Mouse (Mus musculus): ENCODE data around the gene Asic4.

Gene Asic4

DNA sequence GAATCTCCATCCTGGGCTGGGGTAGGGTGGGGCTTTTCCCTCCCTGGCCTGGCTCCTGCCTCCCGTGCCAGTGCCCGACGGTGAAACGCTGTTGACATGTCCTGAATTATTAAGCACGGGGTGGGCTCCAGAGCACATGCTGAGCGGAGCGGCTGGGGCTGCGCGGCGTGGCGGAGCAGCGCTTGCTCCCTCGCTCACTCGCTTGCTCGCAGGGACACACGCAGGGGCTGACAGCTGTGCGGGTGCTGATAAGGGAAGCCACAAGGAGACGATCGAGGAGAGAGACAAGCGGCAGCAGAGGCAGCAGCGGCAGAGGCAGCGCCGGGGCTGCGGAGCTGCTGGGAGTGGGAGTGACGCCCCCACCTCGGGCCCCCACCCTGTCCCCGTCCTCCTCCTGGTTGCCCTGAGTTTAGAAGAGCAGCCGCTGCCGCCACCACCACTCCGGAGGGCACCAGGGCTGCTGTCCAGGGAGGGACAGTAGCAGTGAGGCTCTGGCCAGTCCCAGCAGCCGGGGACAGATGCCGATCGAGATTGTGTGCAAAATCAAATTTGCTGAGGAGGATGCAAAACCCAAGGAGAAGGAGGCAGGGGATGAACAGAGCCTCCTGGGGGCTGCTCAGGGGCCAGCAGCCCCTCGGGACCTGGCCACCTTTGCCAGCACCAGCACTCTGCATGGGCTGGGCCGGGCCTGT, at the start of gene Asic4:
Asic4 (plus strand) TSS at position 123 of the 692 bp plus-strand sequence.
- no peak for DNase-seq (ENCODE audit: low spot score in 2 of 2)

DNA sequence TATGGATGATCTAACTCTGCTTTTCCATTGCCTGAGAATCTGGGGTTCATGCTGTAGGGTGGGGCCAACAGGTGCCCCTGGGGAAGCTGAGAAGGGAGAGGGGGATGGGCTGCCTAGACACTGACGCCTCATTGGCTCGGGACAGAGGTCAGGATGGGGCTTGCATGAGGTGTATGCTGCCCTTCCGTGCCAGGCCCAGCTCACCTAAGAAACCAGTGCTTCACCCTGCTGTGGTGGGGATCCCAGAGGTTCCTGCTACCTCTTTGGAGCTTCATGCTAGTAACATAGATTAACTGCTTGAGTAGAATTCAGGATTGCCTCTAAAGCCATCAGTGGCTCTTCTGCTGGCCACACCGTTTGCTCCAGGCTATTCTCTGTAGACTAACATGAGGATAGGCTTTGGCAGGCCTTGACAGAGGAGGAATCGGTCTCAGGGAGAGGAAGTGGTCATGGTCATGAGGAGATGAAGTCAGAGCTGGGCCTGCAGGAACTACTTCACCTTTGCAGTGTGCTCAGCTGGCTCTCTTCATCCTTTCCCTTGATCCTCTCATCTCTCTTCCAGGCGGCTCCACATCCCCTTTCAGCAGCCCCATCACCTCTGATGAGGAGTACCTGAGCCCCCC, 49.6 kb upstream of the Asic4 start:
- DNase-seq (ENCODE audit: low spot score in 2 of 2): no peak

DNA sequence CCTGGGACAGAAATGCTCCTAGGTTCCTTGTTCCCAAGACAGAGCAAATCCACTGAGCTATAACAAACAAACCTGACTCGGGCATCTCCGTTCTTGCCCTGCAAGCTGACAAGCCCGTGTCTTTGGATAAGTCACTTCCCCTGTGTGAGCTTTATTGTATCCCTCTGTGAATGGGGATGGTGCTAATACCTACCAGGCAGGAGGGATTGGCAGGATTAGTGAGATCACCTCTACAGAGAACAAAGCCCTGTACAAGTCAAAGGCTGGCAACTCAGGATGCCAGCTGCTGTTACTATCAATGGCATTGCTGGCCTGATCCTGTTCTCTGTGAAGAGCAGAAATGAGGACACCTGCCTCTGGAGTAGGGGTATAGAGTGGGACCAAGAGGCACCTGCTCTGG, 44.7 kb upstream of the Asic4 start:
- no peak for DNase-seq (ENCODE audit: low spot score in 2 of 2)

DNA sequence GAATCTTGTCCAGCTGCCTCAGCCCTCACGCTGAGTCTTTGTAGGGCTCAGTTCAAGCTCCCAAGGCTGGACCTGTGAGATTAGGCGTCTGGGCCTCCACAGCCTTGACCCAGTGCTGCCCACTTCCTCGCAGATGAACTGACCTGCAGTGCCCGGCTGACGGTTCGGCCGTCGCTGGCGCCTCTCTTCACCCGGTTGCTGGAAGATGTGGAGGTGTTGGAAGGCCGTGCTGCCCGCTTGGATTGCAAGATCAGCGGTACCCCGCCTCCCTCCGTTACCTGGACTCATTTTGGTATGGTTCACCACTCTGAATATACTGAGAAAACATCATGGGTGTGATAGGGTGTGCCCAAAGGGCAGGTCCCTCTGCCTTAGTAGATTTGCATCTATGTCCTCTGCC, 44.1 kb upstream of the Asic4 start:
- no peak for DNase-seq (ENCODE audit: low spot score in 2 of 2)

DNA sequence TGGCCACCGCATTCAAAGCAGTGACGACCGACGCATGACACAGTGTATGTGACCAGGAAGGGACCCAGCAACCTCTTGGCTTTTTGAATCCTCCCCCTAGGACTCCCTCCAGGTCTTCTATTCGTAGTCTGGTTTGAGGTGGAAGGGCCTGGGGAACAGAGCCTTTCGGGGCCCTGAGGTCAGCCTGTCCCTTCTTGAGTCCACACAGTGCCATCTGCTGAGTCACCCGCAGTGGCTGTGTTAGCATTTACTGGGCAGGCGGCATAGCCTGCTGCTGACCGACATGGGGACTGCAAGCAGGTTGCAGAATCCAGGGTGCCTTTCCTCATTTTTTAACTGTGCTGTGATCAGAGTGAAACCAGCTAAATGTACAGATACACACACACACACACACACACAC, 43.2 kb upstream of the Asic4 start:
- DNase-seq (ENCODE audit: low spot score in 2 of 2): no peak

DNA sequence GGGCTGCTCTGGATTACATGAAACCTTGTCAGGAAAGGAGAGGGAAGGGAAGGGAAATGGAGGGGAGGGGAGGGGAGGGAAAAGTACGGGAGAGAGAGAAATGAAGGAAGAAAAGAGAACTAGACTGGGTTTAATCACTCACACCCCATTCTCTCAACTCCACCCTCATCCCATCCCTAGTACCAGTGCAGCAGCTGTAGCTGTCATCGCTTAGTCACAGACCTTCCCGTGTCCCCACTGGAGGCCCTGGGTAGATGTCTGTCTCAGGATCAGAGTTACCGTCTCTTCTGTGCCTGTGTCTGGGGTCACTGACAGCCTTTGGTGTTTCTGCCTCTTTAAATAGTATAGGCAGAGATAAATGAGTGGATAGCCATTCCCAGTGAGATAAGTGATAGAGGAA, 42.0 kb upstream of the Asic4 start:
- DNase-seq (ENCODE audit: low spot score in 2 of 2): no peak

DNA sequence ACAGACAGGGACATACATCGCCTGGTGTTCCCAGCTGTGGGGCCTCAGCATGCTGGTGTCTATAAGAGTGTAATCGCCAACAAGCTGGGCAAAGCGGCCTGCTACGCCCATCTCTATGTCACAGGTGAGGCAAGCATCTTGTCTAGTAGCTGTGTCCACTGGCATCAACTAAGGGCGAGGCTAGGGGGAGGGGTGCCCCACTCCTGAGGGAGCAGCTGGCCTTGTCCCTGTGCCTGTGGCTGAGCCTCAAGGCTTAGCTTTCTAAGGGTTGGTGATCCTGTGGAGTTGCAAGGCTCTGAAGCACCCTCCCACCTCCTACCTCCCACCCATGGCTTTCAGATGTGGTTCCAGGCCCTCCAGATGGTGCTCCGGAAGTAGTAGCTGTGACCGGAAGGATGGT, 40.3 kb upstream of the Asic4 start:
- DNase-seq (ENCODE audit: low spot score in 2 of 2): no peak

DNA sequence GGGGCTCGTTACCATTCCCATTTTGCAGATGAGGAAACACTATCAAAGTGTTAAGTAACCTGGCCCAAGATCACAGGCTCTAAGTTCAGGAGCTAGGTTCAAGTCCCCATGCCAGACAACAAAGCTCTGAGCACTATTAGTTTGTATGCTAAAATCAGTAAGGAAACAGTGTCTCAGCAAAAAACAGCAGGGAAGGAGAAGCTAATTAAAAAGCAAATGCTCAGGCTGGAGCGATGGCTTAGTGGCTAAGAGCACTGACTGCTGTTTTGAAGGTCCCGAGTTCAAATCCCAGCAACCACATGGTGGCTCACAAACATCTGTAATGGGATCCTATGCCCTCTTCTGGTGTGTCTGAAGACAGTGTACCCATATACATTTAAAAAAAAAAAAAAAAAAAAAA, 38.0 kb upstream of the Asic4 start:
- DNase-seq (ENCODE audit: low spot score in 2 of 2): no peak

DNA sequence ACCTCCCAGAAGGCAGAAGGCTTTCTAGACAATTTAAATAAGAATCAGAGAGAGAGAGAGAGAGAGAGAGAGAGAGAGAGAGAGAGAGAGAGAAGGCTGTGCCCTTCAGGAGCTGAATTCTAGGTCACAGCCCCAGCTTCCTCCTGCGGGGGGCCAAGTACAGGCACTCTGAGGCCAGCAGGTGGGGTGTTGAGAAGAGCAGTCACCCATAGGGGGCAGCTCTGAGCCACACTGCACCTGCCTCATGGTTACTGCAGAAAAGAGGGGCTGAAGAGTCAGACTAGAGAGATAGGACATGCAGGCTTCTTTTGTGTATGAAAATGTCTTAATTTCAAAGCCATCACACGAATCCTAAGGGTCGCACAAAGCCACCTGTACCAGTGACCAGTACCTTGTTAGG, 36.5 kb upstream of the Asic4 start:
- DNase-seq (ENCODE audit: low spot score in 2 of 2): peak; percentile 37 to 50

DNA sequence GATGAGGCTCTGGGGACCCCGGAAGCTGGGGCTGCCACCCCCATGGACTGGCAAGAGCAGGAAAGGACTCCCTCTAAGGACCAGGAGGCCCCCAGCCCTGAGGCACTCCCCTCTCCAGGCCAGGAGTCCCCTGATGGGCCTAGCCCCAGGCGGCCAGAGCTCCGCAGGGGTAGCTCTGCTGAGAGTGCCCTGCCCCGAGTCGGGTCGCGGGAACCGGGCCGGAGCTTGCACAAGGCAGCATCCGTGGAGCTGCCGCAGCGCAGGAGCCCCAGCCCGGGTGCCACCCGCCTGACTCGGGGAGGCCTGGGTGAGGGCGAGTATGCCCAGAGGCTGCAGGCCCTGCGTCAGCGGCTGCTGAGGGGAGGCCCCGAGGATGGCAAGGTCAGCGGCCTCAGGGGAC, 28.4 kb upstream of the Asic4 start:
- DNase-seq (ENCODE audit: low spot score in 2 of 2): no peak

DNA sequence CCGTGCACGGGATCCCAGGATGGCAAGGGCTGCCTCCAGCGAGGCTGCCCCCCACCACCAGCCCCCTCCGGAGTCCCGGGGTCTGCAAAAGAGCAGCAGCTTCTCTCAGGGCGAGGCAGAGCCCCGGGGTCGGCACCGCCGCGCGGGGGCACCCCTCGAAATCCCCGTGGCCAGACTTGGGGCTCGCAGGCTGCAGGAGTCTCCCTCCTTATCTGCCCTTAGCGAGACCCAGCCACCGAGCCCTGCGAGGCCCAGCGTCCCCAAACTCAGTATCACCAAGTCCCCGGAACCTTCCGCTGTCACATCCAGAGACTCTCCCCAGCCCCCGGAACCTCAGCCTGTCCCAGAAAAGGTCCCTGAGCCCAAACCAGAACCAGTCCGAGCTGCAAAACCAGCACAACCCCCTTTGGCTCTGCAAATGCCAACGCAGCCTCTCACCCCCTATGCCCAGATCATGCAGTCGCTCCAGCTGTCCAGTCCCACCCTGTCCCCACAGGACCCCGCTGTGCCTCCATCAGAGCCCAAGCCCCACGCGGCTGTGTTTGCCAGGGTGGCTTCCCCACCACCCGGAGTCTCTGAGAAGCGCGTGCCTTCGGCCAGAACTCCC, 27.9 kb upstream of the Asic4 start:
- no peak for DNase-seq (ENCODE audit: low spot score in 2 of 2)

DNA sequence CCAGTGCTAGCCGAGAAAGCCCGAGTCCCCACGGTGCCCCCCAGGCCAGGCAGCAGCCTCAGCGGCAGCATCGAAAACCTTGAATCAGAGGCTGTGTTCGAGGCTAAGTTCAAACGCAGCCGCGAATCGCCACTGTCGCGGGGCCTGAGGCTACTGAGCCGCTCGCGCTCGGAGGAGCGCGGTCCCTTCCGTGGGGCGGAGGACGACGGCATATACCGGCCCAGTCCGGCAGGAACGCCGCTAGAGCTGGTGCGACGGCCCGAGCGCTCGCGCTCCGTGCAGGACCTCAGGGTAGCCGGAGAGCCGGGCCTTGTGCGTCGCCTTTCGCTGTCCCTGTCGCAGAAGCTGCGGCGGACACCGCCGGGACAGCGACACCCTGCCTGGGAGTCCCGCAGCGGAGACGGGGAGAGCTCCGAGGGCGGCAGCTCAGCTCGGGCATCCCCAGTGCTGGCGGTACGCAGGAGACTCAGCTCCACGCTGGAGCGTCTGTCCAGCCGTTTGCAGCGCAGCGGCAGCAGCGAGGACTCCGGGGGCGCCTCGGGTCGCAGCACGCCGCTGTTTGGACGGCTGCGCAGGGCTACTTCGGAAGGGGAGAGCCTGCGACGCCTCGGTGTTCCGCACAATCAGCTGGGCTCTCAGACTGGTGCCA, 27.3 kb upstream of the Asic4 start:
- no peak for DNase-seq (ENCODE audit: low spot score in 2 of 2)

DNA sequence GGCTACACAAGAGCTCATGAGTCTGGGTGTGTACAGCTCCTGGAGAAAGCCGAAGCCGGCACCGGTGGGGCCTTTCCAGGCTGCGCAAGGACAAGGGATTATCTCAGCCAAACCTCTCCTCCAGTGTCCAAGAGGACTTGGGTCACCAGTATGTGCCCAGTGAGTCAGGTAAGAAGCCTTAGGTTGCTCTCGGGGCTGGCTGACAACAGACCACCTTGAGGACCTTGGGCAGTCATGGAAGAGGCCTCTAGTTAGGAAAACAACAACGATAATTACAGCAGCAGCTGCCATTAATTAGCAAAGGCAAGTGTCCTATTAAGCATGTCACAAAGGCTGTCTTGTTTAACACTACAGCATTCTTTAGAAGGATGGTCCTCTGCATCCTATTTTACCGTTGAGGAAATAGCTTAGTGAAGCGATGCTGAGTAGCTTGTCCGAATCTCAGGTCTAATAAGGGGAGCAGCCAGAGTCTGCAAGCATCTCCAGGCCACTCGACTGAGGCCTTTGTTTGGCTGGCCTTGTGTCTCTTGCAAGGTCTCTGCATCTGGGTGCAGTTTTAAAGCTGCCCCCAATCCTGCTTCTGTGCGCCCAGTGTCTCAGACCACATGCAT, 26.4 kb upstream of the Asic4 start:
- DNase-seq (ENCODE audit: low spot score in 2 of 2): no peak

DNA sequence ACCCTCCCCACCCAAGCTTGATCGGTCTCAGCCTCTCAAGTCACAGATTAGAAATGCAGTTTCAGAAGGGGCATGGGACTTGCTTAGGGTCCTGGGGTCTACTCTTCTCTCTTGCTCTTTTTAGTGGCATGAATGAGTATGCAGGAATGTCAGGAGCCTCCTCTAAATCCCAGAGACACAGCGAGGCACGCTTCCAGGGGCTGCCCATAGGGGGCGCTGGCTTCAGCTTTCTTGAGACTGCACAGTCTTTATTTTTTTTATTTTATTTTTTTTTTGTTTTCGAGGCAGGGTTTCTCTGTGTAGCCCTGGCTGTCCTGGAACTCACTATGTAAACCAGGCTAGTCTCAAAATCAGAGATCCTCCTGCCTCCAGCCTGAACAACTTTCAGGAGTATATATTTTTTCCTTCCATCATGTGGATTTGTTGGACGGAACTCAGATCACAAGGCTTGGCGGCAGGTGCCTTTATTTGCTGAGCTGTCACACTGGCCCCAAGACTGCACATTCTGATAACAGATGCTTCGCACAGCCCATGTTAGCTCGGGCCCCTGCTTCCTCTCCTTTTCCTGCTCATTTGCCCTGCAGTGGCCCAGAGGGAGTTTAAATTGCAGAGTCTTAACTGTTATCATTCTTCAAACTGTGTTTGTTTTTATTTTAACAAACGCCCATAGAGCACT, 24.3 kb upstream of the Asic4 start:
- DNase-seq (ENCODE audit: low spot score in 2 of 2): peak; percentile 57 to 60

DNA sequence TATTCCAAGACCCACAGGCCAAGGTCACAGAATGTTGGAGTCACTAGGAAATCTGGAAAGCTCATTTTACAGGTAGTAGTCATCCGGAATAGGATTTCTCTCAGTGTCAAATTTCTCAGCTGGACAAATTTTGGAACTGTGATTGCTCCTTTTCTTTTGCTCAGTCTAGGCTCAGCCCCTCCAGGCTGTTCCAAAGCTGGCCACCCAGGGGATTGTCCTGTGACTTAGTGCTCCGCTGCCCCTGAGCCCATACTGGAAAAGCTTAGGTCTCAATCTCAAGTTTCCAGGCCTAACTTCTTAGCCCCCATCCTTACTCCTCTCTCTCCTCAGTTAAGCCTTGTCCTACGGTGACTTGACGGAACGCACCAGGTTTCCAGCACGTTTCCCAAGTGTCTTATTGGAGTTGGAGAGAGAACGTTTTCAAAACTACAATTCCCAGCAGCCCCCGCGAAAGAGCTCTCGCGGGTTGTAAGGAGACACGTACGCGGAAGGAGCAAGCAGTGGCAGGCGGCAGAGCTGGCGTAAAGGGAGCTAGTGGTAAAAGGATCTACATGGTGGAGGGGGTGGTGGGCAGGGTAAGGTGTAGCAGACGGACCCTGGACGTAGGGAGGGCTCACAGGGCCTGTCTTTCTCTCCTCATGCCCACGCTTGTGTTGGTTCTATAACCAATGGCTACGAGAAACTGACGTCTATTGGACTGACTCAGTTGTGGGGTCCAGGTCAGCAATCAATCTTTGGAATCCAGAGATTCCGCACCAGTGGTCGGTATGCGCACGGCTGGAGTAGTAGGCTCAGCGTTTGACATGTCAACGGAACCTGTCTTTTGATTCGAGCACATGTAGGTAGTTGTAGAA, 14.5 kb upstream of the Asic4 start, which contains the start of gene Gmppa:
Gmppa (plus strand) TSS at position 456 of the 854 bp plus-strand sequence.
- peak; percentile 89 to 92 for DNase-seq (ENCODE audit: low spot score in 2 of 2)

DNA sequence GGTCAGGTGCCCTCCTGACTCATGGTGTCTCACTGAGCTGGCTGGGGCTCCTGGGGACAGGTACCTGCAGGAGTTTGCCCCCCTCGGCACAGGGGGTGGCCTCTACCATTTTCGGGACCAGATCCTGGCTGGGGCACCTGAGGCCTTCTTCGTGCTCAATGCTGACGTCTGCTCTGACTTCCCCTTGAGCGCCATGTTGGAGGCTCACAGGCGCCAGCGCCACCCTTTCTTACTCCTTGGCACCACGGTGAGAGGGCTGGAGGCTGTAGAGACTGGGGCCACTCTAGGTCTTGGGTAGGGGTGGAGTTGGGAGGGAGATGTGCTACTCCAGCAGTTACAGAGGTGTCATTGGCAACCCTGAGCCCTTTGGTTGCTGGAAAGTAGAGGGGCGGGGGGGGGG, 11.5 kb upstream of the Asic4 start:
- no peak for DNase-seq (ENCODE audit: low spot score in 2 of 2)

DNA sequence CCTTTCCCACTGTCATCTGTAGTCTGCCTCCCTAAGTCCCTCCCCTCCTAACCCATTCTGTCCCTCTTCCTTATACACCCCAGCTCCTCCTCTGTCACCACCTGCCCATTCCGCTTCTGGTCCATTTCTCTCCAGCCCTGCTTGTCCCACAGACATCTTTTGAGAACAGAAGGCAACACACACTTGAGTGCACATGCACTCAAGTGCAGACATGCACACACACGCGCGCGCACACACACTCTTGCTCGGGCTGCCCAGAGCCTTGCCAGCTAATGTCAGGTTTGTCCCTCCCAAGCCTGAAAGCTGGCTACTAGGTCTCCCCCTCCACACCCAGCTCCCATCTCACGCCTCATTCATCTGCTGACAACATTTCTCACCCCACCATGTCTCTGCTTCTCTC, 9.6 kb upstream of the Asic4 start:
- no peak for DNase-seq (ENCODE audit: low spot score in 2 of 2)

DNA sequence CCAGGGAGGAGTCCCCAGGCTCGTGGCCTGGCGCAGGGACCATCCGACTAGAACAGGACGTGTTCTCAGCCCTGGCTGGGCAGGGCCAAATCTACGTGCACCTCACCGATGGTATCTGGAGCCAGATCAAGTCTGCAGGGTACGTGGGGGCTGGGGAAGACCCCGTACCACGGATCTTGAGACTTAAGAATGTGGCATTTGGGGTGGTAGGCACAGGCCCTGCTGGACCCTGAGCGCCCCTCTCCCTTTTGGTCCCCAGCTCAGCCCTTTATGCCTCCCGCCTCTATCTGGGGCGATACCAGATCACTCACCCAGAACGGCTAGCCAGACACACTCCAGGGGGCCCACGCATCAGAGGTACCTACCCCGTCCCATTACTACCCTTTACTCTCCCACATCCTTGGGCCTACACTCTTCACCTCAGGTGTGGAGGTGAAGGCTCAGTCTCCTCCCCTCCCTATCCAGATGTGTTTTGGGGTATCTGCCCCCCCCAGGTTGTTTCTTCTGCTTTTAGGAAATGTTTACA, 8.7 kb upstream of the Asic4 start:
- no peak for DNase-seq (ENCODE audit: low spot score in 2 of 2)

DNA sequence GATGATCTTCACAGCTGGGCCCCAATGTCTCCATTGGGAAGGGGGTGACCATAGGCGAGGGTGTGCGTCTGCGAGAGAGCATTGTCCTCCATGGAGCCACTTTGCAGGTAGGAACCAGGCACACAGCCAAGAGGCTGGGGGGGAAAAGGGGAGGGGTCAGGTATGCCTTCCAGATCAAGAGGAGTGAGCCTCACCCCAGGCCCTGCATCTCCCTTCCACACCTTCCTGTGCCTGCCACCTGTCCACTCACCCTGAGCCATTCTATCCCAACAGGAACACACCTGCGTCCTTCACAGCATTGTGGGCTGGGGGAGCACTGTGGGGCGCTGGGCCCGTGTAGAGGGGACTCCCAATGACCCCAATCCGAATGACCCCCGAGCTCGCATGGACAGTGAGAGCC, 8.1 kb upstream of the Asic4 start:
- no peak for DNase-seq (ENCODE audit: low spot score in 2 of 2)

DNA sequence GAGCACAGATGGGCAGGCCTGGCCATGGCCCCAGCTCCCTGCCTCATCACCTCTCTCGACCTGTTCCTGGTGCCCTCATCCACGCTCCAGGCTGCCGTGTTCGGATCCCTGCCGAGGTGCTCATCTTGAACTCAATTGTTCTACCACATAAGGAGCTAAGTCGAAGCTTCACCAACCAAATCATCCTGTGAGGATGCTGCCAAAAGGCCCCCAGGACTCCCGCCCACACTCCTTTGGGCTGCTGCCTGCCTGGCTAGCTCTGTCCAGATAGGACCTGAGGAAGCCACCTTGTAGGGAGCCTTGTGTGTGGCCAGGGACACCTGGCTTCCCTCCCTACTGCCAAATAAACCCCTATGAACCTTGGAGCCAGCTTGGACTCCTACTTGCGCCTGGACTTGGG, 7.4 kb upstream of the Asic4 start:
- DNase-seq (ENCODE audit: low spot score in 2 of 2): no peak

Measured in right cerebral cortex, adult 2 months (tissue).